Mouse (Mus musculus): Measurements from ENCODE around the gene Fancc.

- TF ChIP-seq CTCF (IDR thresholded peaks at IDR 0.05; ENCODE audit: low read depth) (no peak), EP300 (IDR thresholded peaks at IDR 0.05; ENCODE audit: low read depth) (no peak)
Observed at GRCm38 (mm10) chr13:63241665-63242064, 255.4 kb downstream of the Fancc start.
